Mouse (Mus musculus): ENCODE measurements around the gene Col4a4. TPM values are rescaled to one million over a fixed set of nuclear protein-coding genes. Genes with fewer than 3 reads are reported as not detected.

Gene Col4a4
- polyA plus RNA-seq, 1 experiment from 2014 or later, result 0.10 TPM

DNA sequence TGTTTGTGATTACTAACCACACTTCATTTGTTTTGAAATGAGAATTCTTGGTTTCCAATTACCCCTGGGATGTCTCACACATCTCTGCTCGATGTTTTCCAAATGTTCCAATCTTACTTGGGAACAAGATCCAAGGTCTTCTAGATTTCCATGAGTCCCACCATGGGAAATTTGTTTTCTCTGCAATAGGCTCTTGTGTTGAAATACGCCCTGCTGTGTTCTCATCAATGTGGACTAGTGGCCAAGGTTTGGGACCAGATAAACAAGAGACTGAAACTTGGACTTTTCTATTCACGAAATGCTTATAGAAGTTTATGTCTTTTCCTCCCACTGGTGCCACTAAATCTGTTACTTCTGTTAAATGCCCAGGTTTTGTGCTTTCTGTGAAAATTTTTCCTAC is 11.0 kb downstream of the Col4a4 start:
- no peaks in the 10 kb centered on the region for H3K36me3 ChIP-seq
- no peak overlapping the region for H3K4me3 ChIP-seq (replicated peaks)
- H3K27me3 ChIP-seq (replicated peaks), result no peaks in the 10 kb centered on the region
- no peaks in the 10 kb centered on the region for H3K4me1 ChIP-seq (replicated peaks)
- ATAC-seq, result no peak
- H3K4me2 ChIP-seq (replicated peaks), result no peak overlapping the region
- no peak overlapping the region for H3K27ac ChIP-seq
- H3K9ac ChIP-seq, result no peak overlapping the region
- no peaks in the 10 kb centered on the region for H3K9me3 ChIP-seq
- WGBS, result 85% methylated on average over 3 of the region's 3 CpGs

DNA sequence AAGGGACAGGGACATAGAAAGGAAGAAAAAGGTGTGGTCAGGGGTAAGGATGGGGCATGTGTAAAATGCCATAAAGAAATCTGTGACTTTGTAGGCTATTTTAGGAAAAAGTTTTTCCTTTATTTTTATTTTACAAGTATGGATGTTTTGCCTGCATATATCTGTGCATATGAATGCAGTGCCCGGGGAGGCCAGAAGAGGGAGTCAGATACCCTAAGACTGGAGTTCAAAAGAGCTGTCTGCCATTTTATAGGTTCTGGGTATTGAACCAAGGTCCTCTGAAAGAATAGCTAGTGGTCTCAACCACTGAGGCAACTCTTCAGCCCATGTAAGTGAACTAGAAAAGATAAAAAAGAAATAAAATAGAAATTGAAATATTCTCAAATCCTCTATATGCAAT is 14.9 kb downstream of the Col4a4 start:
- Histone ChIP-seq H3K27ac (no peak overlapping the region), H3K36me3 (no peaks in the 10 kb centered on the region), H3K27me3 (replicated peaks) (no peaks in the 10 kb centered on the region), H3K9me3 (no peaks in the 10 kb centered on the region), H3K4me1 (replicated peaks) (no peaks in the 10 kb centered on the region), H3K4me2 (replicated peaks) (no peak overlapping the region), H3K9ac (no peak overlapping the region), H3K4me3 (replicated peaks) (no peak overlapping the region)
- ATAC-seq, result no peak
- 62% methylated on average over 1 of the region's 1 CpGs for WGBS

DNA sequence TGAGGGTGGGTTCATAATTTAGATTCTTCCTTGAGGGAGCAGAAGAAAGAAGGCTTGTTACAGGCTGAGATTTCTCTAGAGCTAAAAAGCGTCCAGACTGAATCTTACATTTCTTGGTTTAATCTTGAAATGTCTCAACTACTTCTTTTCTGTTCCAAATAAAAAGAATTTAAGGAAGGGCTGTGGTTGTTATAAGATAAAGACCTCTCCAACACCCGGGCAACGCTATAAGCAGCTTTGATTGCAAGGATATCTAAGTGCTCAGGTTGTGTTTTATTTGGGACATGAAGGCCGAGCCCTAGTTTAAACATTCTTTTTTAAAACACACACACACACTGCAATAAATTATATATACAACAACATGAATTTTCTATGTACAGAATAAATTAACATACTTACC is 17.2 kb downstream of the Col4a4 start:
- no peak for ATAC-seq
- no peaks in the 10 kb centered on the region for H3K27me3 ChIP-seq (replicated peaks)
- H3K9me3 ChIP-seq, result no peaks in the 10 kb centered on the region
- H3K4me1 ChIP-seq (replicated peaks), result no peaks in the 10 kb centered on the region
- H3K4me2 ChIP-seq (replicated peaks), result no peak overlapping the region
- H3K36me3 ChIP-seq, result no peaks in the 10 kb centered on the region
- 70% methylated on average over 4 of the region's 4 CpGs for WGBS
- H3K9ac ChIP-seq, result no peak overlapping the region
- no peak overlapping the region for H3K4me3 ChIP-seq (replicated peaks)
- no peak overlapping the region for H3K27ac ChIP-seq

DNA sequence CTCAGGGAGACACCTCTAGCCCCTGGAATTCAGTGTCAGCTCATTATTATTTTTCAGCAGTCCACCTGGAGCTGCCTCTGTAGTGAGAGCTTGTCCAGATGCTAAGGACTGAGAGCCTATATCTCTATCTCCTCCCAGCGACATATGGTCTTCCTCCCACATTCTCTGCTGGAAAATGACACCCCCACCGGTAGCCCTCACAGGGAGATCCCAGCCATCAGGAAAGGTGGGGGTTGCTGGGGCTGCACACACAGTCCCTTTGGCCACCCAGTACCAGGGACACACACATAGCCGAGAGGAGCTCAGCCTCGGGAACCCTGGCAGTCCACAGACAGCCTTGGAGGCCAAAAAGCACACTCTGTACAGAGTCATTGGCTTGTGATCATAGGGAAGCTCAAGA is 26.4 kb downstream of the Col4a4 start:
- Histone ChIP-seq H3K36me3 (no peaks in the 10 kb centered on the region), H3K9me3 (no peaks in the 10 kb centered on the region), H3K4me1 (replicated peaks) (no peaks in the 10 kb centered on the region), H3K9ac (no peak overlapping the region), H3K4me2 (replicated peaks) (no peak overlapping the region), H3K27ac (no peak overlapping the region), H3K4me3 (replicated peaks) (no peak overlapping the region), H3K27me3 (replicated peaks) (peaks cover 4% of the 10 kb centered on the region; the same call in 1 of the 2 replicates)
- ATAC-seq, result no peak
- 59% methylated on average over 4 of the region's 4 CpGs for WGBS

DNA sequence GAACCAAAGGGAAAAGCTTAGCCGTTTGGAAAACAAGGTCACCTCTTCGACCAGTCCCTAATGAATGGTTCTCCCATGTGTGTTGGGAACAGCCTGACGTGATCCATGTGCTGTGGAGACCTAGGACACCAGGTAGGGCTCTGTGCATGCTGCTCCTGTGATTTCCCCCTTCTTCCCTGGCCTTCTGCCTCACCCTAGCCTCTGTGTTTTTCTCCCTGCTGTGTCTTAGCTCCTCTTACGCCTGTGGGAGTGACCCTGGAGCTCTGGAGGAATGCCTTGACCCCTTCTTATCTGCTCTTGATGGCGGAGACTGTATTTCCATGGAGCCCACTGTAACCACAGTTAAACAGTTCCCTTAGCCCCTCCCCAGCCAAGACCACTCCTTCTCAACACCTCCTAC is 31.8 kb downstream of the Col4a4 start:
- ATAC-seq, result peak; percentile 28
- H3K27ac ChIP-seq, result no peak overlapping the region
- no peaks in the 10 kb centered on the region for H3K9me3 ChIP-seq
- no peaks in the 10 kb centered on the region for H3K36me3 ChIP-seq
- no peak overlapping the region for H3K4me3 ChIP-seq (replicated peaks)
- H3K4me1 ChIP-seq (replicated peaks), result no peaks in the 10 kb centered on the region
- 60% methylated on average over 5 of the region's 5 CpGs for WGBS
- no peak overlapping the region for H3K9ac ChIP-seq
- H3K4me2 ChIP-seq (replicated peaks), result no peak overlapping the region
- H3K27me3 ChIP-seq (replicated peaks), result peaks cover 4% of the 10 kb centered on the region; the same call in 1 of the 2 replicates

DNA sequence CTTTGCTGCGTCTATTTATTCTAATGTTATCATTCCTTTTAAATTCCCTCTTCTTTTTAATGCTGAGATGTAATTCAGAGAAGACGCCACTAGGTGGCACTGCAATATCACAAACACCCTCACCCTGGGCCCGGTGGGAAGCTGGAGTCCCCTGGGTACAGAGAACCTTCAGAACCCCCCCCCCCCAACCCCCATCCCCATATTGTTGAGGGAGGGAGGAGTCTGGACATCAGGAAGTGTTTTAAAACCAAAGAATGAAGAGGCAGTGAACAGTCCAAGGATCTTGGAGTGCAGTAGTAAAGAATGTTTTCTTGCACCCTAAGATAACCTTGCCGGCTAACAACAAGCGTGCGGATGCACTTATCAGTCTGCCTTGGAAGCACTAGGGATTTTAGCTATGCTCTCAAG is 32.2 kb downstream of the Col4a4 start:
- Histone ChIP-seq H3K4me1 (replicated peaks) (no peaks in the 10 kb centered on the region), H3K36me3 (no peaks in the 10 kb centered on the region), H3K9ac (no peak overlapping the region), H3K4me2 (replicated peaks) (no peak overlapping the region), H3K27ac (no peak overlapping the region), H3K9me3 (no peaks in the 10 kb centered on the region), H3K27me3 (replicated peaks) (peaks cover 4% of the 10 kb centered on the region; the same call in 1 of the 2 replicates), H3K4me3 (replicated peaks) (no peak overlapping the region)
- ATAC-seq, result peak; percentile 77
- 30% methylated on average over 6 of the region's 6 CpGs for WGBS

DNA sequence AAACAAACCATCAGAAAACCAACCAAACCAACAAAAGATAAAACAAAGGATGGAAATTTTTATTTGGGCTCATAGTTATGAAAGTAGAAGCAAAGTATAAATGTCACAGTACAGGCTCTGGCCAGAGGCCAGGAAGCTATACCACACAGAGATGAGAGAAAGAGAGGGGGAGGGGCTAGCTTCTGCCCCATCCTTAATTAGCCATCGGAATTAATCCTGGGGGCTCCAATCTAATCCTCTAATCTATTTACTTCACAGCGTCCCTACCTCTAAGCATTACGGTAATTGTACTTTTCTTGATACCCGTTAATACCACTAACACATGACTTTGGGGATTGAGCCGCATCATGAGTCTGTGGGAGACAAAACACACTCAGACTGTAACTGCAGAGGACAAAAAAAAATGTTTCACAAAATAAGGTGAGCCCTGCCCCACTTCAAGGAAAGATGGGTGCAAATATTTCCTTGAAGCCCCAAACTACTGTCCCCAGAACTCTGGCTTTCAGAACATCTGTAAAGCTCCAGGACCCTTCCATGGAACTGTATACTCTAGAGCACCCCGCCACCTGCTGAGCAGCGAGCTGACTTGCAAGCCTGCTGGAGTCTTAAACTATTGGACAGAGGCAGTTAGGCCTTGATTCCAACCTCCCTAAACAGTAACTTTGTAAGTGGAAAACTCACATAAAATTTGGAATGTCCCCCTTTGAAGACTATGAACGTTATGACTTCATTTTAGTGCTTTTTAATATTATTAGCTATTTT is 41.3 kb downstream of the Col4a4 start:
- Histone ChIP-seq H3K9me3 (no peaks in the 10 kb centered on the region), H3K9ac (no peak overlapping the region), H3K36me3 (no peaks in the 10 kb centered on the region), H3K27ac (no peak overlapping the region), H3K27me3 (replicated peaks) (no peaks in the 10 kb centered on the region), H3K4me3 (replicated peaks) (no peak overlapping the region), H3K4me2 (replicated peaks) (no peak overlapping the region), H3K4me1 (replicated peaks) (no peaks in the 10 kb centered on the region)
- WGBS, result 78% methylated on average over 8 of the region's 8 CpGs
- no peak for ATAC-seq

DNA sequence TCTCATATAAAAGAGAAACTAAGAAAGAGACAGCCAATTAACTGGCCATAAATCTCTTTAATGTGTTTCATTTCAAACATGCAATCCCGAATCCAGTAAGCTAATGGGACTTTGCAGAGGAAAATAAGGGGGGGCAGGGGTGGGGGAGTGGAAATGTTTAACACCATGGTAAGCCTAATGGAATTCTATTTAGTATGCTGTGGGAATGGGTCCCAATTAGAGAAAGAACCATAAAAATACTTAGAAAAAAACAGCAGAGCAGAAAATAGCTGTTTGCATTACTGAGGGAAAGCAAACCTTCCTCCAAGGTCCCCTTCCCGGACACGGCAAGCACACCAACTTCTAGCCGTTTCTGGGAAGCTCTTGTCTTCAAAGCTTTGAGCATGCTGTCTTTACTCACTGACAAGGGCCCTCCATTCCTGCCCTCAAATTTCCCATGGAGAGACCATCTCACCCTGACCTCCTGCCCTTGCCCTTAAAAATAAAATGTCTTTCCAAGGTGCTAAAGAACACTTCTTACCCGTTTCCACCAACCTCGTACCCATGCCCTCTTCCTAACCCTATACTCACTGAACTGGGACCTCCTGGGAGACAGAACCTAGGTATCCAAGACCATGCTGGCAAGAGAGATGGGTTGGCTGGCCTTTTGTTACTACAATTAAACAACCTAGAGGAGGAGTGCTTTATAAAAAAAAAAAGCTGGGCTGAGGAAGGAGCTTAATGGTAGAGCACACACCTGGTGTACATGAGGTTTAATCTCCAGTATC is 42.0 kb downstream of the Col4a4 start:
- H3K27me3 ChIP-seq (replicated peaks), result no peaks in the 10 kb centered on the region
- no peaks in the 10 kb centered on the region for H3K9me3 ChIP-seq
- no peak overlapping the region for H3K9ac ChIP-seq
- H3K4me2 ChIP-seq (replicated peaks), result no peak overlapping the region
- no peaks in the 10 kb centered on the region for H3K4me1 ChIP-seq (replicated peaks)
- ATAC-seq, result no peak
- WGBS, result 50% methylated on average over 6 of the region's 6 CpGs
- no peak overlapping the region for H3K4me3 ChIP-seq (replicated peaks)
- no peak overlapping the region for H3K27ac ChIP-seq
- no peaks in the 10 kb centered on the region for H3K36me3 ChIP-seq

DNA sequence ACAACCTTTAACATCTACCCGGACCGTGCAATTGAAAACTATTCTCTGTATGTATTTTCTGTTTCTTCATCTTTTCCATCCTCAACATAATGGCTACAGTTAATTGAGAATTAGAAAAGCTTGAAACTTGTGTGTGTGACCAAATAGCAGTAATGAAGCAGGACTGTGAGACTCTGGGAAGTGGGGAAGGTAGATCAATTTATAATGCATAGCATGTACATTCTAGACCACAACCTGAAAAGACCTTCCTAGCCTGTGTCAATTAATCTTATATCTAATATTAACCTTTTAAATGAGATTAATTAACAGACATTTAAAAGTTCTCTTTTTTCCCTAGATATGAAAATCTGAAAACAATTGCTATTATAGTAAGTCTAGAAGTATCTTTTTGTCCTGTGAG is 42.7 kb downstream of the Col4a4 start:
- Histone ChIP-seq H3K9me3 (no peaks in the 10 kb centered on the region), H3K27me3 (replicated peaks) (no peaks in the 10 kb centered on the region), H3K36me3 (no peaks in the 10 kb centered on the region), H3K4me3 (replicated peaks) (no peak overlapping the region), H3K9ac (no peak overlapping the region), H3K4me2 (replicated peaks) (no peak overlapping the region), H3K4me1 (replicated peaks) (no peaks in the 10 kb centered on the region), H3K27ac (no peak overlapping the region)
- ATAC-seq, result no peak
- WGBS, result 78% methylated on average over 2 of the region's 2 CpGs

DNA sequence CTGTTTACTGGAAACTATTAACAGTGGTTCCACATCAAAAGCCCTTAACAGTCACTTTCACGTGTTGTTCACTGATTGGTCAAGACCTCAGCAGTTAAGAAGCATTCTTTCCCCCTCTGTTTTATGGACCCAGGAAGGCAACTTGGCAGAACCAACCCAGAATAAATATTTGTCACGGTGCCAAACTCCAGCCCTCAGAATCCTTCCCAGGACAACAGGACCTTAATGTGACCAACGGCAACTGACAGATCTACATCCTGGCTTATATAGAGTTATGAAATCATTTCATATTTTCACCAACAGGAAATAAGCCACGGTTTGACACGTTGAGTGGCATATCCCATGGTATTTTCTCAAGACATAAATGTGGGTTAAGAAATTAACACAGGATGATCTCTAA is 46.6 kb downstream of the Col4a4 start:
- Histone ChIP-seq H3K9ac (no peak overlapping the region), H3K36me3 (no peaks in the 10 kb centered on the region), H3K27ac (no peak overlapping the region), H3K4me3 (replicated peaks) (no peak overlapping the region), H3K9me3 (no peaks in the 10 kb centered on the region), H3K4me2 (replicated peaks) (no peak overlapping the region), H3K27me3 (replicated peaks) (no peaks in the 10 kb centered on the region), H3K4me1 (replicated peaks) (no peaks in the 10 kb centered on the region)
- no peak for ATAC-seq
- WGBS, result 60% methylated on average over 5 of the region's 5 CpGs

DNA sequence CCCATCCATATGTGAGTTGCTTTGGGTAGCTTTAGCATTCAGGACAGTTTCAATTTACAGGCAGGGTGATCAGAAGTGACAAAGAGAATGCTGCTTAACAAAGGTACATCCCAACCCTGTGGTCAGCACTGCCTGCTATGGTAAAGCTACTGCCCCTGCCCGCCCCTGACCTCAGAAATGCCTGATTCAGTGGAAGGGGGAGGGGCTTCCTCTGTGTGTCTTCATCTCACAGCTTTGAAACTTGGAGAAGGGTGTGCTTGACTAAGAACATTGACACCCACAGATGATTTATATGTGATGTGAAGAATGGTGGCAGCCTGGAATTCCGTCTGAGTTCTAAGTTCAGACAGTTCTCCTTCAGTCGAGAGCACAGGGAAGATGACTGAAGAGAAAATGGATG is 48.8 kb downstream of the Col4a4 start:
- Histone ChIP-seq H3K36me3 (no peaks in the 10 kb centered on the region), H3K27ac (no peak overlapping the region), H3K4me2 (replicated peaks) (no peak overlapping the region), H3K27me3 (replicated peaks) (no peaks in the 10 kb centered on the region), H3K9me3 (no peaks in the 10 kb centered on the region), H3K4me3 (replicated peaks) (no peak overlapping the region), H3K4me1 (replicated peaks) (no peaks in the 10 kb centered on the region), H3K9ac (no peak overlapping the region)
- 54% methylated on average over 3 of the region's 3 CpGs for WGBS
- ATAC-seq, result no peak

DNA sequence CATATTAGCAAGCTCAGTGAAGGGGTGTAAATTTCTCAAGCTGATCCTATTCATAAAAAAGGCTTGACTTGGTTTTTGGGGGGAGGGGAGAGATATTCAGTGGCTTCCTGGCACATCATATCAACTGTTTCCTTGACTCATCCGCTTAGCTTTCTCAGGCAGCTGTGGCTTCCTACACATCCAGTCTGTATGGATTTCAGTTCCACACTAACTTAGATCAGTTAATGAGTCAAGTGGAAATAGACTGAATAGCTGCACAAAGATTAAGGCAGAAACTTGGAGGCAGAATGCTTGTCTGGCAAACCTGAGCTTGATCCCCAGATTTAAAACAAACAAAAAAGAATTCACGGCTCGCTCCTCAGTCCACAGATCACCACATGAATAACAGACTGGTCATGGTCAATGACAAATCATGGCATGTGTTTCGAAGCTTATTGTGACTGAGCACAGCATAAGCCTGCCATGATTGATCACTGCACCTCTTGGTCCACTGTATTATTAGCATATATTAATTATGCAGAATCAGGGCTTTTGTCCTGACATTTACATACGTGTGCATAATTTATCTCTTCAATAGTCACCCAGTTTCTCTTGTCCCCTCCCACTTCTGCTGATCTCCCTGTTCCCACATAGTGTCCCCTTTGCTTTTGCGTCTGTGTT is 50.0 kb downstream of the Col4a4 start:
- no peak for ATAC-seq
- H3K4me2 ChIP-seq (replicated peaks), result no peak overlapping the region
- no peaks in the 10 kb centered on the region for H3K9me3 ChIP-seq
- H3K4me3 ChIP-seq (replicated peaks), result no peak overlapping the region
- no peaks in the 10 kb centered on the region for H3K4me1 ChIP-seq (replicated peaks)
- no peaks in the 10 kb centered on the region for H3K27me3 ChIP-seq (replicated peaks)
- H3K9ac ChIP-seq, result no peak overlapping the region
- whole genome bisulfite sequencing, result 55% methylated on average over 6 of the region's 6 CpGs
- no peaks in the 10 kb centered on the region for H3K36me3 ChIP-seq
- H3K27ac ChIP-seq, result no peak overlapping the region
